Mouse (Mus musculus): ENCODE data around the gene Gbp2. TPM values are rescaled to one million over a fixed set of nuclear protein-coding genes. Genes with fewer than 3 reads are reported as not detected.
A peak's percentile ranks its signal among the peaks of the same experiment; 100 is the strongest.
"Not testable (repeated sequence)": the region's sequence is repeated elsewhere in the genome, so short reads cannot be mapped to it uniquely, and the experiment has no call there.

Gene Gbp2
- total and polyA plus RNA-seq, 3 experiments: 22.5 to 48.4 (median 36.5) TPM

GRCm38 (mm10) chr3:142645949-142646348 is 25.5 kb downstream of the Gbp2 start:
- in situ Hi-C loops (cut with MboI; ENCODE audit: low pct_ligation_motif_present, low pct_unique_long_range_greater_than_20kb, low sequenced_read_pairs); H3K79me2 ChIP-seq (replicated peaks; ENCODE audit: control insufficient read depth, extremely low read depth, insufficient read depth, poor library complexity, severe bottlenecking); H3K36me3 ChIP-seq (replicated peaks in 1 of 2; ENCODE audit: control insufficient read depth in 1 of 2, insufficient read depth in 1 of 2, low read length in 1 of 2); H3K4me3 ChIP-seq (replicated peaks in 1 of 3; ENCODE audit: low read depth in 2 of 3, low read length in 2 of 3, poor library complexity in 1 of 3); H3K27me3 ChIP-seq (replicated peaks); H3K9ac ChIP-seq (ENCODE audit: insufficient read depth, low read depth); dilution Hi-C loops (cut with MboI; ENCODE audit: extremely low pct_ligation_motif_present, extremely low pct_unique_long_range_greater_than_20kb, low sequenced_read_pairs); H3K9me3 ChIP-seq (replicated peaks; ENCODE audit: low read length); H3K27ac ChIP-seq (ENCODE audit: insufficient read depth, low read depth); H3K4me1 ChIP-seq (ENCODE audit: control insufficient read depth in 1 of 2, insufficient read depth in 2 of 2): not testable (repeated sequence)
- peak overlapping the region; percentile 60; the same call in 1 of the 2 replicates for H3K4me2 ChIP-seq (ENCODE audit: insufficient read depth, low read depth, poor library complexity, severe bottlenecking)
- peak; percentile 88 for DNase-seq (ENCODE audit: extremely low read depth)
- TF ChIP-seq SMC3 (IDR thresholded peaks at IDR 0.05; ENCODE audit: low read depth, low read length) (peak; percentile 60), RAD21 (IDR thresholded peaks at IDR 0.05; ENCODE audit: low read depth, low read length) (peak; percentile 75), CTCF (conservative IDR thresholded peaks at IDR 0.05 in 1 of 2, IDR thresholded peaks at IDR 0.05 in 1 of 2; ENCODE audit: low read depth in 2 of 2, low read length in 2 of 2) (peak; percentile 83 to 88), ZNF384 (IDR thresholded peaks at IDR 0.05; ENCODE audit: low read depth, low read length) (peak; percentile 60)

DNA sequence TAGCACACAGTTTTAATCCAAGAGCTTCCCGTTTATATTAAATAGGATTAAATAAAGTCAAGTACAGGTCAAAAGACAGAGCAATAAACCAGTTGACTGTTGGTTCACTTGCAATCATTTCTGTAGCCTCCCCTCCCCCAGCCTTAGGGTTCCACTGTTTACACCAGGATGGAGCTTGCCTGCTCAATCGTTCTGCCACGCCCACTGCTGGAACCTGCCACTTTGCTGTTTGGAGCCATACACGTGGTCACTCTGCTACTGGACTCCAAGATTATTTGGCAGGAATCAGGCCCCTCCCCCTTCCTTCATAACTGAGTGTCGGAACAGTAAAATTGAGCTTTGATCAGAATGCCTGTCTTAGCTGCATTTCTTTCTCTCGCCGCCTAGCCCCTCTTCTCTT is 27.4 kb downstream of the Gbp2 start:
- H3K36me3 ChIP-seq (replicated peaks in 1 of 2; ENCODE audit: control insufficient read depth in 1 of 2, insufficient read depth in 1 of 2, low read length in 1 of 2); DNase-seq (ENCODE audit: extremely low read depth); H3K9ac ChIP-seq (ENCODE audit: insufficient read depth, low read depth); H3K9me3 ChIP-seq (replicated peaks; ENCODE audit: low read length); H3K27me3 ChIP-seq (replicated peaks); H3K4me3 ChIP-seq (replicated peaks in 1 of 3; ENCODE audit: low read depth in 2 of 3, low read length in 2 of 3, poor library complexity in 1 of 3); in situ Hi-C loops (cut with MboI; ENCODE audit: low pct_ligation_motif_present, low pct_unique_long_range_greater_than_20kb, low sequenced_read_pairs); H3K4me1 ChIP-seq (ENCODE audit: control insufficient read depth in 1 of 2, insufficient read depth in 2 of 2); H3K4me2 ChIP-seq (ENCODE audit: insufficient read depth, low read depth, poor library complexity, severe bottlenecking); dilution Hi-C loops (cut with MboI; ENCODE audit: extremely low pct_ligation_motif_present, extremely low pct_unique_long_range_greater_than_20kb, low sequenced_read_pairs); H3K79me2 ChIP-seq (replicated peaks; ENCODE audit: control insufficient read depth, extremely low read depth, insufficient read depth, poor library complexity, severe bottlenecking); H3K27ac ChIP-seq (ENCODE audit: insufficient read depth, low read depth): not testable (repeated sequence)

DNA sequence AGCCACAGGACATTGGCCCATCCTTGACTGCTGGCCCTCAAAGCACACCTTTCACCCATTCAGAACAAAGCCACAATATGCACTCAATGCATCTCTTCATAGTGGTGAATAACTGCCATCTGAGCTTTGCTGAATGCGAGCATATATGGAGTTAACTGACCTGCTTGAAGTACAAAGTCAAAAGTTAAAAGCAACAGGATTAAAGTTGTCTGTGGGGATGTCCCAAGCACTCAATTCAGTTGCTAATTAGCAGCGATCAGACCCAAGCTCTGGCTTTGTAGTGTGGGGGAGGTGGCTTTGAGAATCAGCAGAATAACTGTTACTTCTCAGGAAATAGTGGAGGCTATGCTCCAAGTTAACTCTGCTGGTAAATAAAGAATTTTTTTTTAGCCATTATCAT is 29.8 kb downstream of the Gbp2 start:
- in situ Hi-C loops (cut with MboI; ENCODE audit: low pct_ligation_motif_present, low pct_unique_long_range_greater_than_20kb, low sequenced_read_pairs) (no loop called here), dilution Hi-C loops (cut with MboI; ENCODE audit: extremely low pct_ligation_motif_present, extremely low pct_unique_long_range_greater_than_20kb, low sequenced_read_pairs) (no loop called here)
- Histone ChIP-seq H3K4me3 (replicated peaks in 1 of 3; ENCODE audit: low read depth in 2 of 3, low read length in 2 of 3, poor library complexity in 1 of 3) (no peak overlapping the region), H3K27me3 (replicated peaks) (no peaks in the 10 kb centered on the region), H3K4me1 (ENCODE audit: control insufficient read depth in 1 of 2, insufficient read depth in 2 of 2) (peaks cover 2 to 6% of the 10 kb centered on the region in 2 experiments; a peak in 3 of 4 replicates), H3K27ac (ENCODE audit: insufficient read depth, low read depth) (no peak overlapping the region), H3K79me2 (replicated peaks; ENCODE audit: control insufficient read depth, extremely low read depth, insufficient read depth, poor library complexity, severe bottlenecking) (no peaks in the 10 kb centered on the region), H3K36me3 (replicated peaks in 1 of 2; ENCODE audit: control insufficient read depth in 1 of 2, insufficient read depth in 1 of 2, low read length in 1 of 2) (no peaks in the 10 kb centered on the region), H3K9me3 (replicated peaks; ENCODE audit: low read length) (no peaks in the 10 kb centered on the region), H3K4me2 (ENCODE audit: insufficient read depth, low read depth, poor library complexity, severe bottlenecking) (no peak overlapping the region), H3K9ac (ENCODE audit: insufficient read depth, low read depth) (no peak overlapping the region)
- DNase-seq (ENCODE audit: extremely low read depth): no peak
- TF ChIP-seq NRF1 (IDR thresholded peaks at IDR 0.05; ENCODE audit: low read depth, low read length) (no peak), IRF4 (IDR thresholded peaks at IDR 0.05; ENCODE audit: low read depth, low read length) (no peak), RAD21 (IDR thresholded peaks at IDR 0.05; ENCODE audit: low read depth, low read length) (no peak), ELF1 (IDR thresholded peaks at IDR 0.05; ENCODE audit: low read depth, low read length) (no peak), CHD2 (IDR thresholded peaks at IDR 0.05; ENCODE audit: low read length) (no peak), CHD1 (IDR thresholded peaks at IDR 0.05; ENCODE audit: low read depth, low read length) (no peak), MEF2A (IDR thresholded peaks at IDR 0.05; ENCODE audit: borderline replicate concordance, low read depth, low read length) (no peak), HCFC1 (IDR thresholded peaks at IDR 0.05; ENCODE audit: low read depth, low read length) (no peak), USF2 (conservative IDR thresholded peaks at IDR 0.05; ENCODE audit: low read depth, low read length) (no peak), SIN3A (IDR thresholded peaks at IDR 0.05; ENCODE audit: low read length) (no peak), ZNF384 (IDR thresholded peaks at IDR 0.05; ENCODE audit: low read depth, low read length) (no peak), USF1 (IDR thresholded peaks at IDR 0.05; ENCODE audit: low read depth, low read length) (no peak), MYC (IDR thresholded peaks at IDR 0.05; ENCODE audit: low read depth, low read length) (no peak), JUND (conservative IDR thresholded peaks at IDR 0.05; ENCODE audit: low read depth, low read length) (no peak)

Measured in CH12.LX (cell line).